8 mouse cellular contexts compared by ENCODE assay signal in the genomic region with DNA sequence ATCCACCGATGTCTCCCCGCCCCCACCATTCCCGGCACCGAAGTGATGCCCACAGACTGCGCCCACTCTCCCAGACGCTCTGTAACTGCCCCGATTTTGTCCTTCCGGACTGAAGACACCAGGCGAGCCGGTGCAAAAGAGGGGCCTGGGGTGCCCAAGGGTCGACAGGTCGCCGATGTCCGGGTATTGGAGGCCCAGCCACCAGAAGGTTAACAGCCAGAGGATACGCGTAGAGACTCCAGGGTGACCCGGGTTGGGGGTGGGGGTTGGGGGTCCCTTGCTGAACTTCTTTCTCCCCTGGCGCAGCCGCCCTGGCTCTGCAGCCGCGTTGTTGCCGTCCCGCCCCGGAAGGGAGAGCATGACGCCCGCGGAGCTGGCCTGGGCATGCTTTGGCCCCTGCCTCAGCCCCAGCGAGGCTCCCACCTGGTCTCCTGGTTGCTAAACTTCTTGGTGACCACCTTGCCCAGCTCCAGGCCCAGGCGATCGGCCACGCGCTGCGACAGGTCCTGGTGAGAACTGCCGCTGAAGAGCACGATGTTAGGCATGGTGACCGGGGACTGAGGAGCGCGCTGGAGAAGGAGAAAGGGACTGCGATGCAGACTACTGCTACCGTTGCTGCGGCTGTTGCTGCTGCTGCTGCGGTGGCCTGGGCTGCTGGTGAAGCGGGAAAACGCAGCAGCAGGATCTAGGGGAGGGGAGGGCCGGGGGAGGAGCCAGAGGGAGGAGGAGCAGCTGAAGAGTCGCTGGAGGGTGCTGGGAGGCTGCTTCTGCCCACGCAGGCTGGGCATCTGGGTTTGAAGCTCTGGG. TPM values are rescaled to one million over a fixed set of nuclear protein-coding genes. Genes with fewer than 3 reads are reported as not detected.
DNase-seq lines count a peak whose midpoint lies in the region; ATAC-seq and TF ChIP-seq lines count a peak whose summit lies in the region.

A gene (minus strand): TSS at position 703 of the 807 bp plus-strand sequence.

- peak; percentile 94 for ATAC-seq in forebrain, embryonic 16.5 days
- ATAC-seq in lung, embryonic 15.5 days (ENCODE audit: borderline replicate concordance, extremely low read depth, low FRiP score, low TSS enrichment): peak; percentile 88

- no peaks in the 10 kb centered on the region for H3K36me3 ChIP-seq in forebrain, embryonic 16.5 days (ENCODE audit: control insufficient read depth, insufficient read depth)
- no peaks in the 10 kb centered on the region for H3K36me3 ChIP-seq in lung, embryonic 15.5 days

- TF ChIP-seq POLR2A in olfactory bulb, adult 2 months (IDR thresholded peaks at IDR 0.05; ENCODE audit: insufficient read depth, low read depth, low read length): peak; percentile 32

- intact Hi-C loops in heart, postnatal 36 days (cut with DNase I): no loop called here

- WGBS in forebrain, embryonic 16.5 days: 22% methylated on average over 43 of the region's 47 CpGs
- WGBS in lung, embryonic 15.5 days: 14% methylated on average over 43 of the region's 47 CpGs
- 21% methylated on average over 47 of the region's 47 CpGs for WGBS in olfactory bulb, adult 2 months

- H3K9me3 ChIP-seq in forebrain, embryonic 16.5 days (ENCODE audit: control insufficient read depth, low read length): no peaks in the 10 kb centered on the region
- no peaks in the 10 kb centered on the region for H3K9me3 ChIP-seq in lung, embryonic 15.5 days

- no peaks in the 10 kb centered on the region for H3K4me1 ChIP-seq in forebrain, embryonic 16.5 days (replicated peaks; ENCODE audit: control insufficient read depth, insufficient read depth, low read length)
- H3K4me1 ChIP-seq in lung, embryonic 15.5 days: no peaks in the 10 kb centered on the region
- H3K4me1 ChIP-seq in olfactory bulb, adult 2 months (ENCODE audit: control insufficient read depth, insufficient read depth, low read length): peaks cover 3% of the 10 kb centered on the region; the same call in 1 of the 2 replicates

- TF ChIP-seq CTCF in olfactory bulb, adult 2 months (IDR thresholded peaks at IDR 0.05; ENCODE audit: insufficient read depth, low read depth, low read length): no peak

- H3K27ac ChIP-seq in forebrain, embryonic 16.5 days (ENCODE audit: low read length): peak within 1 kb of the TSS; percentile 20; the same call in 1 of the 2 replicates
- H3K27ac ChIP-seq in lung, embryonic 15.5 days: peak within 1 kb of the TSS; percentile 80
- H3K27ac ChIP-seq in olfactory bulb, adult 2 months (ENCODE audit: insufficient read depth, low read depth, low read length): peak within 1 kb of the TSS; percentile 69

- peak within 1 kb of the TSS; percentile 66 for H3K9ac ChIP-seq in forebrain, embryonic 16.5 days (replicated peaks; ENCODE audit: low read depth, low read length)
- peak within 1 kb of the TSS; percentile 57 for H3K9ac ChIP-seq in lung, embryonic 15.5 days

- peak within 1 kb of the TSS; percentile 69 for H3K4me2 ChIP-seq in forebrain, embryonic 16.5 days (ENCODE audit: low read length)
- peak within 1 kb of the TSS; percentile 77 for H3K4me2 ChIP-seq in lung, embryonic 15.5 days

- H3K27me3 ChIP-seq in forebrain, embryonic 16.5 days (replicated peaks; ENCODE audit: control insufficient read depth, insufficient read depth, low read length): no peaks in the 10 kb centered on the region; the same call in 1 of the 2 replicates
- H3K27me3 ChIP-seq in lung, embryonic 15.5 days: no peaks in the 10 kb centered on the region; the same call in 1 of the 2 replicates

- peak within 1 kb of the TSS; percentile 58 for H3K4me3 ChIP-seq in forebrain, embryonic 16.5 days (replicated peaks; ENCODE audit: low read length)
- H3K4me3 ChIP-seq in lung, embryonic 15.5 days: peak within 1 kb of the TSS; percentile 55
- peak within 1 kb of the TSS; percentile 68 for H3K4me3 ChIP-seq in olfactory bulb, adult 2 months (ENCODE audit: insufficient read depth, low read depth, low read length)

- peak; percentile 53 for DNase-seq in ES-CJ7 (ENCODE audit: low read depth, low spot score)
- DNase-seq in cerebellum, adult 11 months: peak; percentile 7
- peak; percentile 19 to 41 for DNase-seq in heart, postnatal 36 days
- DNase-seq in layer of hippocampus, adult 8-10 months (ENCODE audit: low spot score in 2 of 2): peak in 1 of 2 experiments; percentile 5
- DNase-seq in thymus, adult 18-20 months: peak; percentile 50 to 52

RNA-seq across cellular contexts. Expression of the gene that starts here (rescaled TPM):
- 10.6 and 12.9 TPM in 2 replicates for polyA plus RNA-seq in forebrain, embryonic 16.5 days (2015; fragmentation: Nextera tagmentation; extraction: Ambion mirVana)
- total RNA-seq in heart, postnatal 36 days (2021): 10 to 100 TPM; 10.1 to 11.5 TPM
- 10 to 100 TPM; 21.5 to 28.9 (median 26.6) TPM for total RNA-seq in layer of hippocampus, adult 8-10 months (2022)
- 28.7 and 30.1 TPM in 2 replicates for polyA plus RNA-seq in lung, embryonic 15.5 days (2015; fragmentation: Nextera tagmentation; extraction: Ambion mirVana)
- polyA plus RNA-seq in olfactory bulb, adult 2 months (2012; ENCODE audit: insufficient read depth, insufficient read length, low replicate concordance, missing spikeins): not detected in 2 replicates

Comparison
In these comparisons a context has a peak if more than half of its experiments do, and no peak if none do; other contexts are left out.
1. H3K27ac ChIP-seq: peak in every context shown above with its lines; median percentile 80 in lung, embryonic 15.5 days; 69 in olfactory bulb, adult 2 months; 20 in forebrain, embryonic 16.5 days.